Mouse (Mus musculus) neural tube, embryonic 13.5 days (tissue): Measurements from ENCODE around the gene Zbtb6. TPM values are rescaled to one million over a fixed set of nuclear protein-coding genes. Genes with fewer than 3 reads are reported as not detected.

ENCODE experiments used
- ATAC-seq: fragments of 200-750 bp; cut with Nextera tagmentation; 2 replicates; pipeline ENCODE4 v1.8.0; 2017; ENCODE audit warnings: low read depth, mild to moderate bottlenecking, moderate TSS enrichment, moderate library complexity
- H3K27ac ChIP-seq: fragments of 300-500 bp; sonication (generic); replicated peaks from 2 replicates; pipeline ENCODE4 v1.5.1; 2015; ENCODE audit warnings: moderate library complexity, mild to moderate bottlenecking, inconsistent platforms
- H3K27me3 ChIP-seq: fragments of 300-500 bp; sonication (generic); 2 replicates; pipeline ENCODE4 v1.6.1; 2015; ENCODE audit warnings: mild to moderate bottlenecking, inconsistent platforms
- H3K36me3 ChIP-seq: fragments of 300-500 bp; sonication (generic); 2 replicates; pipeline ENCODE4 v1.6.1; 2015; ENCODE audit warnings: mild to moderate bottlenecking, inconsistent platforms
- H3K4me1 ChIP-seq: fragments of 300-500 bp; sonication (generic); replicated peaks from 2 replicates; pipeline ENCODE4 v1.6.1; 2015; ENCODE audit warnings: inconsistent platforms
- H3K4me2 ChIP-seq: fragments of 300-500 bp; sonication (generic); 2 replicates; pipeline ENCODE4 v1.6.1; 2015; ENCODE audit warnings: inconsistent platforms, mild to moderate bottlenecking, moderate library complexity
- H3K4me3 ChIP-seq: fragments of 300-500 bp; sonication (generic); 2 replicates; pipeline ENCODE4 v1.5.1; 2015; ENCODE audit warnings: mild to moderate bottlenecking, inconsistent platforms
- H3K9ac ChIP-seq: fragments of 300-500 bp; sonication (generic); 2 replicates; pipeline ENCODE4 v1.6.1; 2015; ENCODE audit warnings: moderate library complexity, mild to moderate bottlenecking, inconsistent platforms
- H3K9me3 ChIP-seq: fragments of 300-500 bp; sonication (generic); 2 replicates; pipeline ENCODE4 v1.6.1; 2016; ENCODE audit warnings: inconsistent platforms
- WGBS: fragments of 180-500 bp; shearing (Covaris S2); methylation state at CpG from one replicate; pipeline ENCODE4 v1.1.7; 2015; 5-methylcytosine and 5-hydroxymethylcytosine counted together
- polyA plus RNA-seq: library from polyadenylated mRNA; unstranded; fragments of >200 nt; fragmentation: Nextera tagmentation; extraction: Ambion mirVana; gene quantifications from 2 replicates; pipeline ENCODE4 v1.2.1, GENCODE M21; 2015

Zbtb6 gene
- polyA plus RNA-seq = 12.6 and 13.5 TPM in 2 replicates

DNA sequence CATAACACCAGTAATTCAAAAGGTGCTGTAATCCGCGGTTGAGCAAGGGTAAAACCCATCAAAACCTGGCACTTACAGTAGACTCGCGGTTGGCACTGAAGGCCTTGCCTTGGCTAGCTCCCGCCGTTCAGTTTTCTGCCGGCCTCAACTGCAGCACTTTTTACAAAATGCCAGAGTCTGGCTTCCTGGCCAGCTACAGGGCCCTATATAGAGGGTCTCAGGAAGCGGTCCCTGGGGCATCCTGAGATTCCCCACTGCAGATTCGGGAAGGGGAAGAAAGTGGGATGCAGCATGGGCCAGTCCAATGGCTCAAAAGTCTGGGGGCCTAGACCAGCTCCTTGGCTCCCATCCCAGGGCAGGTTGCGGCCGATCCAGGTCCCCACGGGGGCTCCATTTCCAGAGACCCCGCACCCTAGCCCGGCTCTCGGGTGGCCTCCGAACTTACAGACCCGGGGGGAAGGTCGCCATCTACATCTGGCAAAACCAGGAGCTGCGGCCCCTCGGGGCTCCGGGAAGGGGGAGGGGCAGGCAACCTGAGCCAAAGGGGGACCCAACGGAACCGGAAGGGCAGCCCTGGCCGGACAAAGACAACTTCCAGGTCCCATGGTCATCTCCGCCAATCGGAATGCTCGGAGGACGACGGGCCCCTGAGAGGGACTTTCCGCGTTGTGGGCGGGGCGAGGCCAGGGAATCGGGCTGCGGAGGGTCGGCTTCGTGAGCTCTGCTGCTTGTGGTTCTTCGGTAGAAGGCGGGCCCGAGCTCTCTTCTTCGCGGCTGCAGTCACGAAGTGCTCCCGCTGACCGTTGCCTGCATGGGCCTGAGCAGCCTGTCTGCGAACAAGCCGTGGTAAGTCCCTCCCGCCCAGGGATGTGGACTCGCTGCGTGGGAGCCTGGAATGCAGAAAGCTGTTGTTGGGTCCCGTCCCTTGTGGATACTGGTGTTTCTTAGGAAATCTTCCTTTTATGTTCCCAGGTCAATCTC lies at the start of gene Zbtb6, which contains the start of the genes Zbtb26 and Rabgap1:
Gene Zbtb6, minus strand, starts transcription at position 561 of the 981 bp plus-strand sequence.
Gene Zbtb26, minus strand, starts transcription at position 525 of the 981 bp plus-strand sequence.
Gene Rabgap1, plus strand, starts transcription at position 669 of the 981 bp plus-strand sequence.
- Histone ChIP-seq H3K27me3 (no peaks in the 10 kb centered on the region), H3K4me2 (peak within 1 kb of the TSS; percentile 84), H3K27ac (peak within 1 kb of the TSS; percentile 90), H3K36me3 (no peaks in the 10 kb centered on the region), H3K4me3 (peak within 1 kb of the TSS; percentile 88), H3K4me1 (peaks cover 38% of the 10 kb centered on the region), H3K9ac (peak within 1 kb of the TSS; percentile 92), H3K9me3 (no peaks in the 10 kb centered on the region)
- ATAC-seq = peak; percentile 98
- under 1% methylated on average over 47 of the region's 51 CpGs for WGBS

GRCm38 (mm10) chr2:37488956-37489355 lies 46.0 kb upstream of the Zbtb6 start:
- ATAC-seq = no peak

DNA sequence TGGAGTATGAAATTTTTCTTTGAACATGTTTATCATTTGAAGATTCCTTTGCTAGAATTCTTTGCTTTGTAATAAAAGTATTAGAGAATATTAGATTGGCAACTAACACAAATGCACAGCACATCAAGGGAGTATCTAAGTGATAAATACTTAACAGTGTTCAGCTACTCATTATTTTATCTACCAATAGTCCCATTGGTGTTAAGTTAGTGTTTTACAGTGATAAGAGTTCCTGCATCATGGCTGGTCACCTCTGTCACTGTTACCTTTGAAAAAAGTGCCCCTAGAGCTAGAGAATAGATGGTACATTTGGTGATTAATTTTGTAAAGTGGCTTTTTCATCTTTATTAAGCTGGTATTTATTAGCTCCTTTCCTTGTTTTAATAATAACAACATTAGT lies 43.4 kb upstream of the Zbtb6 start:
- H3K4me2 ChIP-seq = no peak overlapping the region
- H3K27ac ChIP-seq = no peak overlapping the region
- H3K9me3 ChIP-seq = no peaks in the 10 kb centered on the region
- no peak overlapping the region for H3K9ac ChIP-seq
- H3K27me3 ChIP-seq = no peaks in the 10 kb centered on the region
- no peaks in the 10 kb centered on the region for H3K4me1 ChIP-seq
- peaks cover 65% of the 10 kb centered on the region for H3K36me3 ChIP-seq
- H3K4me3 ChIP-seq = no peak overlapping the region
- ATAC-seq = no peak

More at GRCm38 (mm10) chr2:37488956-37489355, 46.0 kb upstream of the Zbtb6 start:
- Histone ChIP-seq H3K36me3 (peaks cover 71% of the 10 kb centered on the region), H3K27me3 (no peaks in the 10 kb centered on the region), H3K9ac (no peak overlapping the region), H3K4me1 (no peaks in the 10 kb centered on the region), H3K4me2 (no peak overlapping the region), H3K4me3 (no peak overlapping the region), H3K9me3 (no peaks in the 10 kb centered on the region), H3K27ac (no peak overlapping the region)
- 93% methylated on average over 2 of the region's 2 CpGs for WGBS

DNA sequence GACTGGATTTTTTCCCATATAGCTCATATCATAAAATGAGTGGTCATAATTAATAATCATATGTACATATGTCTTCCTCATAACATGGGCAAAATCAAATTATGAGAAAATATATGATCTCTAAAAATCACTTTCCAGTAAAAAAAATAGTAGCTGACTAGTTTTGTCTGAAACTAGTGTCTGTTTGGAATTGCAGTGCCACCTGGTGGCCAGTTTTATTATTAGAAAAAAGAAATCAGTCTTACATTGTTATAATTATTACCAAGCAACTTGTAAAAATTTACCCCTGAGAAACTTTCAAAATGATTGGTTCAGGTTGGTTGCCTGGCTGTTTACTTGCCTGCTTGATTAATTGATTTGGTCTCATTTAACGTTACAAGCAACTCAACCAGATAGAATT lies 42.4 kb upstream of the Zbtb6 start:
- no peak overlapping the region for H3K9ac ChIP-seq
- H3K4me3 ChIP-seq = no peak overlapping the region
- no peaks in the 10 kb centered on the region for H3K4me1 ChIP-seq
- no peaks in the 10 kb centered on the region for H3K9me3 ChIP-seq
- 87% methylated on average over 1 of the region's 1 CpGs for WGBS
- H3K36me3 ChIP-seq = peaks cover 62% of the 10 kb centered on the region
- no peaks in the 10 kb centered on the region for H3K27me3 ChIP-seq
- H3K4me2 ChIP-seq = no peak overlapping the region
- no peak overlapping the region for H3K27ac ChIP-seq
- no peak for ATAC-seq

GRCm38 (mm10) chr2:37484165-37484564 lies 41.2 kb upstream of the Zbtb6 start:
- no peaks in the 10 kb centered on the region for H3K27me3 ChIP-seq
- H3K9me3 ChIP-seq = peaks cover 2% of the 10 kb centered on the region; the same call in 1 of the 2 replicates
- H3K4me3 ChIP-seq = no peak overlapping the region
- no peak overlapping the region for H3K9ac ChIP-seq
- no peak overlapping the region for H3K4me2 ChIP-seq
- WGBS = 92% methylated on average over 2 of the region's 2 CpGs
- H3K27ac ChIP-seq = no peak overlapping the region
- H3K36me3 ChIP-seq = peaks cover 58% of the 10 kb centered on the region
- no peak for ATAC-seq
- H3K4me1 ChIP-seq = no peaks in the 10 kb centered on the region

DNA sequence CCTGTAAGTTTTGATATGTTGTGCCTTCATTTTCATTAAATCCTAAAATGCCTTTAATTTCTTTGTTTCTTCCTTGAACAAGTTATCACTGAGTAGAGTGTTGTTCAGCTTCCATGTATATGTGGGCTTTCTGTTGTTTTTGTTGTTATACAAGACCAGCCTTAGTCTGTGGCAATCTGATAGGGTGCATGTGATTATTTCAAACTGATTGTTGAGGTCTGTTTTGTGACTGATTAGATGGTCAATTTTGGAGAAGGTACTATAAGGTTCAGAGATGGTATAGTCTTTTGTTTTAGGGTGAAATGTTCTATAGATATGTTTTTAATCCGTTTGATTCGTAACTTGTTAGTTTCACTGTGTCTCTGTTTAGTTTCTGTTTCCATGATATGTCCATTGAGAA lies 37.1 kb upstream of the Zbtb6 start:
- Histone ChIP-seq H3K9ac (no peak overlapping the region), H3K4me3 (no peak overlapping the region), H3K27ac (no peak overlapping the region), H3K36me3 (peaks cover 75% of the 10 kb centered on the region), H3K4me2 (no peak overlapping the region), H3K27me3 (no peaks in the 10 kb centered on the region), H3K9me3 (peaks cover 2% of the 10 kb centered on the region; the same call in 1 of the 2 replicates), H3K4me1 (no peaks in the 10 kb centered on the region)
- 90% methylated on average over 2 of the region's 2 CpGs for WGBS
- no peak for ATAC-seq

DNA sequence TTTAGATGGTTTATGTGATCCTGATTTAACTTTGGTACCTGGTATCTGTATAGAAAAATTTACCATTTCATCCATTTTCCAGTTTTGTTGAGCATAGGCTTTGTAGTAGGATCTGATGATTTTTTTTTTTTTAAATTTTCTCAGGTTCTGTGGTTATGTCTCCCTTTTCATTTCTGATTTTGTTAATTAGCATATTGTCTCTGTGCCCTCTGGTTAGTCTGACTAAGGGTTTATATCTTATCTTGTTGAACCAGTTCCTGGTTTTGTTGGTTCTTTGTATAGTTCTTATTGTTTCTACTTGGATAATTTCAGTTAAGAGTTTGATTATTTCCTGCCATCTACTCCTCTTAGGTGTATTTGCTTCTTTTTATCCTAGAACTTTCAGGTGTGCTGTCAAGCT lies 36.6 kb upstream of the Zbtb6 start:
- H3K4me3 ChIP-seq = no peak overlapping the region
- no peak overlapping the region for H3K9ac ChIP-seq
- no peak overlapping the region for H3K27ac ChIP-seq
- peaks cover 2% of the 10 kb centered on the region; the same call in 1 of the 2 replicates for H3K9me3 ChIP-seq
- no peaks in the 10 kb centered on the region for H3K4me1 ChIP-seq
- peaks cover 73% of the 10 kb centered on the region for H3K36me3 ChIP-seq
- ATAC-seq = no peak
- H3K27me3 ChIP-seq = no peaks in the 10 kb centered on the region
- no peak overlapping the region for H3K4me2 ChIP-seq

DNA sequence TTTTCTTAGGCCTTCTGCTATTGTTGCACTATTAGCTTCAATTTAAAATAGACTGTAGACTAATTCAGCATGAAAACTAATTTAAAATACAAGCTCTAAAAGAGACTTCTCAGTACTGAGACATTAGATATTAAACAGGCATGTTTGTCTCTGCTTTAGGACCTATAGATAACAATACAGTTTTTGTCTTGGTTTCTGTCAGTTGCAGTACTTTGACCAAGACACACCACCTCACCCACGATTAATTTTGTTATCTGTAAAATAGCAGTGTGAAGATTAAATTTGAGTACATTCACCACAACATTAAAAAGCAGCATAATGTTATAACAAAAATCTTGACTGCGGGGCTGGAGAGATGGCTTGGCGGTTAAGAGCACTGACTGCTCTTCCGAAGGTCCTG lies 23.3 kb upstream of the Zbtb6 start:
- no peak overlapping the region for H3K9ac ChIP-seq
- no peak for ATAC-seq
- WGBS = 95% methylated on average over 4 of the region's 4 CpGs
- no peaks in the 10 kb centered on the region for H3K4me1 ChIP-seq
- H3K4me2 ChIP-seq = no peak overlapping the region
- peaks cover 15% of the 10 kb centered on the region for H3K36me3 ChIP-seq
- H3K27me3 ChIP-seq = no peaks in the 10 kb centered on the region
- H3K9me3 ChIP-seq = no peaks in the 10 kb centered on the region
- no peak overlapping the region for H3K27ac ChIP-seq
- no peak overlapping the region for H3K4me3 ChIP-seq

DNA sequence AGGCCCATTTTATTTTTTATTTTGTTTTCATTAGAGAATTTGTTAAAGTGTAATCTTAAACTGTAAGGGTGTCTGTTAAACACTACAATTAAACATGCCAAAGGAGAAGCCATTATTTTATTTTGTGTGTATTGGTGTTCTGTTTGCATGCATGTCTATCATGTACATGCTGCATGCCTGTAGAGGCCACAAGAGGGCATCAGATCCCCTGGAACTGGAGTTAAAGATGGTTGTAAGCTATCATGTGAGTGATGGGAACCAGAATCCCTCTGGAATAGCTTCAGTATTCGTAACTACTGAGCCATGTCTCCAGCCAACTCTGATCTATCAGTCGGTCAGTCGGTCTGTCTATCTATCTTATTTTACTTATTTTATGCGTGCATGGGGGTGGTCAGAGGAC lies 17.7 kb upstream of the Zbtb6 start:
- Histone ChIP-seq H3K9ac (no peak overlapping the region), H3K36me3 (no peaks in the 10 kb centered on the region), H3K9me3 (no peaks in the 10 kb centered on the region), H3K4me2 (no peak overlapping the region), H3K27ac (no peak overlapping the region), H3K4me3 (no peak overlapping the region), H3K27me3 (no peaks in the 10 kb centered on the region), H3K4me1 (no peaks in the 10 kb centered on the region)
- 95% methylated on average over 4 of the region's 4 CpGs for WGBS
- no peak for ATAC-seq

GRCm38 (mm10) chr2:37452376-37452760 lies 9.4 kb upstream of the Zbtb6 start:
- Histone ChIP-seq H3K9me3 (no peaks in the 10 kb centered on the region), H3K36me3 (no peaks in the 10 kb centered on the region), H3K4me3 (peak overlapping the region; percentile 94), H3K27ac (peak overlapping the region; percentile 92), H3K27me3 (no peaks in the 10 kb centered on the region), H3K4me1 (peaks cover 21% of the 10 kb centered on the region), H3K4me2 (peak overlapping the region; percentile 87), H3K9ac (peak overlapping the region; percentile 97)
- WGBS = 1% methylated on average over 17 of the region's 24 CpGs
- peak; percentile 89 for ATAC-seq

DNA sequence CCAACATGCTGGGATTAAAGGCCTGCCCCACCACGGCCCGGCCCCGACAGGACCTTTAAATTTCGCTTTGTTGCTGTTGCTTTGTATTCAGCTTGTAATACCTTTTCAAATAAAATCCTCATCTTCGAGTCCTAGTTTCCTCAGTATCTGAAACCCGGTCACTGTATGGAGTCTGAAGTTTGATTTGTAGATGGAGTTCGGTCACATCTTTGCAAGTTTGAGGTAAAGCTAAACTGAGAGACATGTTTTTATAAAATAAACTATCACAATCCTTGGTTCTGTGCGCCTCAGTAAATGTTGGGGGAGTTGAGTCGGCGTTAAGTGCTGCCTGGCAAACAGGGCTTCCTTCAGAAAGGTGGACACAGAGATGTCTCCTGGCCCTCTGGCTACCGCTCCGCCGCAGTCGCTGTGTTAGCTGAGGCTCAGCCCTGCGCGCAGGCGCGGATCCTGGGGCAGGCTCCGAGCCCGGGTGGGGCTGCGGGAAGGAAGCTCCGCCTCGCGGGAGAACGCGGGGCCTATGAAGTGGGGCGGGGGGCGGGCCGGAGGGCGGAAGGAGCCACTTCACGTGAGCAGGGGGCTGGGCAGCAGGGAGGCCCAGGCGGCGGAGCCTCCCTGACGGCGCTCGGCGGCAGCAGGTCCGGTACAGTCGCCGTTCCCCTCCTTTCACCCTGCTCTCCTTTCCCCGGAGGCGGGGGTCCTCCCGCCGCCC lies 8.8 kb upstream of the Zbtb6 start:
- no peaks in the 10 kb centered on the region for H3K9me3 ChIP-seq
- 9% methylated on average over 39 of the region's 44 CpGs for WGBS
- peak overlapping the region; percentile 87 for H3K4me2 ChIP-seq
- H3K4me1 ChIP-seq = peaks cover 21% of the 10 kb centered on the region
- H3K4me3 ChIP-seq = peak overlapping the region; percentile 94
- no peaks in the 10 kb centered on the region for H3K27me3 ChIP-seq
- peak; percentile 99 for ATAC-seq
- H3K36me3 ChIP-seq = no peaks in the 10 kb centered on the region
- H3K27ac ChIP-seq = peak overlapping the region; percentile 92
- peak overlapping the region; percentile 97 for H3K9ac ChIP-seq

DNA sequence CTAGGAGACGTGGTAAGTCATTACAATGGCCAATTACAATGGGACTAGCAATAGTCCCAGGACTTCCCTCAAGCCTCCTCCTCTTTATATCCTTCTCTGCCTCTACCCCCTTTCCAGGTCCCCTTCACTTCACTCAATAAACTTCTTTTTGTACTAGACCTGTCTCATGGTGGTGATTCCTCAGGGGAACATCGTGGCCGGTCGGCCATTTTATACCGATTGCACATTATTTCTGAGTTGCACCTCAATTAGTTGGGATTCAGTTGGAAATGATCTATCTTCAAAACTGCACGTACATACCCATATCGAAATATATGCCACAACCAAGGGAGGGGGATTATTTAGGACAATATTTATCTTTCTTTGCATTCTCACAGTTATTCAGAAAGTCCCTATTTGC lies 11.4 kb downstream of the Zbtb6 start:
- Histone ChIP-seq H3K4me2 (peak overlapping the region; percentile 92), H3K36me3 (peaks cover 29% of the 10 kb centered on the region), H3K9me3 (no peaks in the 10 kb centered on the region), H3K4me3 (peak overlapping the region; percentile 90), H3K27me3 (no peaks in the 10 kb centered on the region), H3K9ac (peak overlapping the region; percentile 88), H3K4me1 (peaks cover 22% of the 10 kb centered on the region), H3K27ac (peak overlapping the region; percentile 99)
- 16% methylated on average over 7 of the region's 7 CpGs for WGBS
- peak; percentile 41; the same call in 1 of the 2 replicates for ATAC-seq
